Mouse (Mus musculus): Measurements from ENCODE around the gene Zfp568. TPM values are rescaled to one million over a fixed set of nuclear protein-coding genes. Genes with fewer than 3 reads are reported as not detected.

The Zfp568 gene
- total RNA-seq, 2 experiments from 2014 or later, result 5.1 to 5.4 TPM

GRCm38 (mm10) chr7:29987551-29987950 is 3.8 kb downstream of the Zfp568 start:
- intact Hi-C loops (cut with DNase I), result no loop called here
- no peak for DNase-seq

GRCm38 (mm10) chr7:29989031-29989430 is 5.3 kb downstream of the Zfp568 start:
- intact Hi-C loops (cut with DNase I), result no loop called here
- DNase-seq, result no peak

GRCm38 (mm10) chr7:29992698-29993097 is 8.9 kb downstream of the Zfp568 start:
- DNase-seq, result no peak
- intact Hi-C loops (cut with DNase I), result no loop called here

GRCm38 (mm10) chr7:29993340-29993739 is 9.6 kb downstream of the Zfp568 start:
- no peak for DNase-seq
- intact Hi-C loops (cut with DNase I), result no loop called here

- DNase-seq, result no peak
- intact Hi-C loops (cut with DNase I), result no loop called here
These were observed 11.4 kb downstream of the Zfp568 start for GRCm38 (mm10) chr7:29995134-29995533.

- intact Hi-C loops (cut with DNase I), result no loop called here
- DNase-seq, result no peak
These were observed 16.8 kb downstream of the Zfp568 start for GRCm38 (mm10) chr7:30000601-30001000.

GRCm38 (mm10) chr7:30007601-30008000 is 23.8 kb downstream of the Zfp568 start:
- DNase-seq, result no peak
- intact Hi-C loops (cut with DNase I), result no loop called here

- no peak for DNase-seq
- intact Hi-C loops (cut with DNase I), result no loop called here
These were observed 24.4 kb downstream of the Zfp568 start for GRCm38 (mm10) chr7:30008020-30008690.

- intact Hi-C loops (cut with DNase I), result loop anchor here (10.0 kb wide), 1 partner anchor 55 kb away; no protein-coding TSS in a partner anchor
- DNase-seq, result peak; percentile 77
These were observed 25.7 kb downstream of the Zfp568 start for GRCm38 (mm10) chr7:30009321-30010085.

GRCm38 (mm10) chr7:30010551-30011195 is 26.9 kb downstream of the Zfp568 start:
- intact Hi-C loops (cut with DNase I), result loop anchor here (10.0 kb wide), 1 partner anchor 54 kb away; no protein-coding TSS in a partner anchor
- no peak for DNase-seq

GRCm38 (mm10) chr7:30012956-30013363 is 29.2 kb downstream of the Zfp568 start:
- DNase-seq, result peak; percentile 47
- intact Hi-C loops (cut with DNase I), result loop anchor here (10.0 kb wide), 1 partner anchor 52 kb away; no protein-coding TSS in a partner anchor

- intact Hi-C loops (cut with DNase I), result loop anchor here (10.0 kb wide), 1 partner anchor 48 kb away; no protein-coding TSS in a partner anchor
- DNase-seq, result no peak
These were observed 33.5 kb downstream of the Zfp568 start for GRCm38 (mm10) chr7:30017226-30017625.

- intact Hi-C loops (cut with DNase I), result loop anchor here (10.0 kb wide), 1 partner anchor 45 kb away; no protein-coding TSS in a partner anchor
- DNase-seq, result no peak
These were observed 35.8 kb downstream of the Zfp568 start for GRCm38 (mm10) chr7:30019543-30019942.

GRCm38 (mm10) chr7:30023324-30023723 is 39.6 kb downstream of the Zfp568 start:
- intact Hi-C loops (cut with DNase I), result no loop called here
- no peak for DNase-seq

- intact Hi-C loops (cut with DNase I), result no loop called here
- no peak for DNase-seq
These were observed 40.0 kb downstream of the Zfp568 start for GRCm38 (mm10) chr7:30023800-30024199.

- DNase-seq, result no peak
- intact Hi-C loops (cut with DNase I), result no loop called here
These were observed 41.6 kb downstream of the Zfp568 start for GRCm38 (mm10) chr7:30025358-30025757.

- DNase-seq, result no peak
- intact Hi-C loops (cut with DNase I), result no loop called here
These were observed 43.6 kb downstream of the Zfp568 start for GRCm38 (mm10) chr7:30027331-30027730.

GRCm38 (mm10) chr7:30028572-30028971 is 44.8 kb downstream of the Zfp568 start:
- intact Hi-C loops (cut with DNase I), result no loop called here
- DNase-seq, result no peak

- intact Hi-C loops (cut with DNase I), result no loop called here
- no peak for DNase-seq
These were observed 46.9 kb downstream of the Zfp568 start for GRCm38 (mm10) chr7:30030677-30031076.

GRCm38 (mm10) chr7:30031379-30031778 is 47.6 kb downstream of the Zfp568 start:
- DNase-seq, result no peak
- intact Hi-C loops (cut with DNase I), result no loop called here

- intact Hi-C loops (cut with DNase I), result no loop called here
These were observed 50.6 kb downstream of the Zfp568 start for GRCm38 (mm10) chr7:30034331-30034730.

More at GRCm38 (mm10) chr7:30034331-30034730, 50.6 kb downstream of the Zfp568 start:
- no peak for DNase-seq
